Mouse (Mus musculus) embryonic facial prominence, embryonic 12.5 days (tissue): ENCODE measurements around the gene Olfr638. TPM values are rescaled to one million over a fixed set of nuclear protein-coding genes. Genes with fewer than 3 reads are reported as not detected.

Source experiments
- polyA plus RNA-seq: library from polyadenylated mRNA; unstranded; fragments of >200 nt; fragmentation: Nextera tagmentation; extraction: Ambion mirVana; gene quantifications from 2 replicates; pipeline ENCODE4 v1.2.1, GENCODE M21; 2016

Gene Olfr638
- polyA plus RNA-seq, 1 experiment from 2014 or later: not detected

Other genes starting within 250 kb of the Olfr638 start
- gene Olfr630, start 241.4 kb upstream of the Olfr638 start, polyA plus RNA-seq: not detected in 2 replicates
- gene Olfr69, start 227.2 kb upstream of the Olfr638 start, polyA plus RNA-seq: not detected in 2 replicates
- not detected in 2 replicates for gene Olfr68, start 219.0 kb upstream of the Olfr638 start, polyA plus RNA-seq
- not detected in 2 replicates for gene Olfr67, start 206.9 kb upstream of the Olfr638 start, polyA plus RNA-seq
- gene Hbb-bt, start 184.8 kb upstream of the Olfr638 start, polyA plus RNA-seq: 883 and 936 TPM in 2 replicates
- gene Hbb-bs, start 170.7 kb upstream of the Olfr638 start, polyA plus RNA-seq: 706 and 771 TPM in 2 replicates
- gene Hbb-bh2, start 158.2 kb upstream of the Olfr638 start, polyA plus RNA-seq: 0.32 TPM in 1 of 2 replicates, not detected in the other
- gene Hbb-bh1, start 155.6 kb upstream of the Olfr638 start, polyA plus RNA-seq: 537 and 696 TPM in 2 replicates
- gene Hbb-y, start 145.5 kb upstream of the Olfr638 start, polyA plus RNA-seq: 8,998 and 9,810 TPM in 2 replicates
- gene Olfr66, start 112.5 kb upstream of the Olfr638 start, polyA plus RNA-seq: not detected in 2 replicates
- gene Olfr64, start 104.3 kb upstream of the Olfr638 start, polyA plus RNA-seq: not detected in 2 replicates
- gene Olfr65, start 95.3 kb upstream of the Olfr638 start, polyA plus RNA-seq: not detected in 2 replicates
- not detected in 2 replicates for gene Olfr631, start 69.9 kb upstream of the Olfr638 start, polyA plus RNA-seq
- 0.06 TPM in 1 of 2 replicates, not detected in the other for gene Olfr632, start 64.4 kb upstream of the Olfr638 start, polyA plus RNA-seq
- not detected in 2 replicates for gene Olfr633, start 54.3 kb upstream of the Olfr638 start, polyA plus RNA-seq
- not detected in 2 replicates for gene Olfr635, start 27.6 kb upstream of the Olfr638 start, polyA plus RNA-seq
- gene Olfr639, start 18.6 kb downstream of the Olfr638 start, polyA plus RNA-seq: 0.04 TPM in 1 of 2 replicates, not detected in the other
- gene Olfr640, start 26.8 kb downstream of the Olfr638 start, polyA plus RNA-seq: not detected in 2 replicates
- not detected in 2 replicates for gene Olfr641, start 36.7 kb downstream of the Olfr638 start, polyA plus RNA-seq
- not detected in 2 replicates for gene Olfr642, start 53.9 kb downstream of the Olfr638 start, polyA plus RNA-seq
- not detected in 2 replicates for gene 4930516K23Rik, start 62.7 kb downstream of the Olfr638 start, polyA plus RNA-seq
- gene Olfr644, start 73.1 kb downstream of the Olfr638 start, polyA plus RNA-seq: not detected in 2 replicates
- not detected in 2 replicates for gene Olfr645, start 86.7 kb downstream of the Olfr638 start, polyA plus RNA-seq
- not detected in 2 replicates for gene Olfr646, start 106.1 kb downstream of the Olfr638 start, polyA plus RNA-seq
- not detected in 2 replicates for gene Ubqln5, start 131.1 kb downstream of the Olfr638 start, polyA plus RNA-seq
- gene Olfr643, start 138.7 kb downstream of the Olfr638 start, polyA plus RNA-seq: not detected in 2 replicates
- not detected in 2 replicates for gene Ubqln3, start 144.5 kb downstream of the Olfr638 start, polyA plus RNA-seq
- gene Ubqlnl, start 151.8 kb downstream of the Olfr638 start, polyA plus RNA-seq: not detected in 2 replicates
- gene Olfm5, start 166.1 kb downstream of the Olfr638 start, polyA plus RNA-seq: 0.33 and 0.45 TPM in 2 replicates
- 0.24 and 0.37 TPM in 2 replicates for gene Olfr648, start 184.6 kb downstream of the Olfr638 start, polyA plus RNA-seq
- gene Olfr649, start 197.2 kb downstream of the Olfr638 start, polyA plus RNA-seq: not detected in 2 replicates
- 1.9 and 2.2 TPM in 2 replicates for gene Trim6, start 220.0 kb downstream of the Olfr638 start, polyA plus RNA-seq
- gene Trim34a, start 245.7 kb downstream of the Olfr638 start, polyA plus RNA-seq: 1.6 and 2.0 TPM in 2 replicates